Mouse (Mus musculus) activated CD4-positive, CD25-positive, alpha-beta regulatory T cell, adult 4 months (primary cell): ENCODE measurements at regions not wholly inside any gene's neighbourhood (a gene's known extent, or its start where the extent isn't known, plus 50 kb on each side); places are given as distances from the start of the nearest gene placed in this dataset.

Experiments
- ATAC-seq: one replicate; pipeline ENCODE4 v1.8.0; 2017

DNA sequence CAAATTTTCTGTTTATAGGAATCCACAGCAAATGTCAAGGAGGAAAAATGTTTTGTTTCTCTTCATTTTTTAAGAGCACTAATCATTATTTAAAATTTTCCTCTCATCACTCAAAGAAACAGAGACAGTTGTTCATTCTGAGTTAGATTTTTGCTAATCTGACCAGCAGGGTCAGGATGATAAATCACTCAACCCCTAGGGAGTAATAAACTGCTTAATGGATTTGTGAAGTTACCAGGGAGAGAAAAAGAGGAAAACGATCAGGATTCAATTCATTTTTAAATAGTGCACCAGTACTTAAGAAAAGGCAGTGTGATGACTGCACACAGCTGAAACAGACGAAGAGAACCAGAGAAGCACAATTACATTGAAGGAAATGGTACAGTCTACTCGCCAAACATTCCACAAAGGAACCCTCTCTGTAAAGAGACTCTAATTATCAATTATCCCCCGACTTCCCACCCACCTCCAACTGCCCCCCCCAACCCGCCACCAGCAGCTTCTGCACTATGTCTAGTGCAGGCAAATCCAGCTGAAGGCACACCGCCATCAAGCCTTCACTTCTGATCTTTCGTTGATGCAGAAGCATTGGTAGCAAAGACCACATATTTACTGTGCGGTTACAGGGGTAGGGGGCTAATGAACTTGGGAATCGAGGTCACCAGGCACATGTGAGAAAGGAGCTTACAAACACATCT lies 481.9 kb downstream of the Psat1 start:
- ATAC-seq: no peak

DNA sequence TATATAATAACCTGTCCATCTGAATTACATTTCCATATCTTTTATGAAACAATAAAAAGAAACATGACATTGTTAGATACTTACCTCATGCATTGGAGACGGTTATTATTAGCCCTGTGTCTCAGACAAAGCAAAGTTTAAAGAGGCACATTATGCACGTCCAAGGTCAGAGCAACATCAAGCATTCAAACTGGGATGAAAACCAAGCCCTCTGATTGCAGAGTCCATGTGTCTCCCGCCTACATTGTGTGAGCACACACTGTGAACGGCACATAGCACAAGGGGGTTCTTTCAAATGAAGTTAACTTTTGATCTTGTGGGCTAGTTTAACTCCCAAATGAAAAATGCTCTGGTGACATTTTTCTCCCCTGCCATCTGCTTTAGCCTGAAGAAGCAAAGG lies 489.3 kb downstream of the Psat1 start:
- ATAC-seq: no peak

DNA sequence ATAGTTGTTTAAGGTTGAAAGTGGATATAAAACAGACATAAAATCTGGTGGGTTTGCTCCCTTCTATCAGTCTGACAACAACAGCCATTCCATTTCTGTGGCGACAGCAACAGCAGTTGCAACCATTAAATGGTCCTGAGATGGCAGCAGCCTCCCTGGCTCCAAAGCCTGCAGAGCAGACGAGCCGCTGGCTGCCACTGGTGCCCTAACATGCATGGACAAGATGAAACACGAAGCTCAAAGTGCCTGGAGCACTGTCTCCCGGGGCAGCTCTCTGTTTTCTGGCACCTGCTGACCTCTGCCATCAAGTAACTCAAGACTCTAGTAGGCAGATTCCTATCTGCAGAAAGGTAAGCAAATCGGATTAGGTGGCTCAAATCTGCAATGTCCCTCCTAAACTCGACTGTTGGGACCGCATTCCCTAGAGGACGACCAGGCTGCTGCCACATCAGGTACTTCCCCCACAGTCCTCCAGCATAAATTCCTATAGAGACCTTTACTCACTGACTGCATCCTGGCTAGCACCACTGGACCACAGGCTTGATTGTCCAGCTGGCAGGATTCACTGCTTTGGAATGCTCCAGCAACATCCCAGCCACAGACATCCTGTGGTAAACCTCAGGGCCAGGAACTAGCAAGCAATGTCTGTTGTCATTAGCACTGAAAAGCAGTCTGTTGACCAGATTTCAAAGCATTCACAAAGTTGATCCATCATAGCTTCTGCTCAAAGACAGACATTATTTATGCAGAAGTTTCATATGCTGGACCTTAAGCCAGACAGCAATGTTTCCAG lies 490.0 kb downstream of the Psat1 start:
- no peak for ATAC-seq

DNA sequence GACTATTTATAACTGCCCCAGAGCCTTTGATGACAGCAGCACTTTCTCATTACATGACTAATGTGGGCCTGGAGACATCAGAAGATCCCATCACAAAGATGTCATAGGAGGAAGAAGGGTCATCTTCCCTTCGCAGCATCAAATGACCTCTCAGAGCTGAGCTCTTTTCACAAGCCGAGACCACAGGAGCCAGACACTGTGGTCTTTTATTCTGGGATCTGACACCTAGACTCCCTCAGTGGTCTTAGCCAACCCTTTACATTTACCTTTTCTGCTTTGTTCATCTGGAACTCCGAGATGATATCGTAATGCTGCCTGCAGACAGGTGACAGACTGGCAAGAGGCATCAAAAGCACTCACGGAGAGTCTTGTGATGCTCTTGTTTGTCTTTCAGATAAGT lies 498.1 kb downstream of the Psat1 start:
- ATAC-seq: no peak

DNA sequence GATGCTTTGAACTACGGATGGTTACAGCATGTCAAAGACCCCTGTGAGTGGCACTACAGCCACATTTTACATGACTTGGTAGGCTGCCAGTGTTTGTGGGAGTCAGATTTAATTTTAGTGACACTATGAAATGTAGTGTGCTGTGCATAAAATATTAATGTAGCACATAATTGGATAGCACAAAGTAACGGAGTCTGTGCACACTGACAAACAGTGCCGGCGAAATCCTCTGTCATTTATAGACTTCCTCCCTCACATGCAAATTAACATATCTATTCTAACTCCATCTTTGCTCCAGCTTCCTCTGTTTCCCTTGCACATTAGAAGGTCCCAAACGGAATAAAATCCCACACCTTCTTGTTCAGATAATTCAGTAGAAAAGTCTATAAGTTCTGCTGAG lies 515.3 kb downstream of the Psat1 start:
- no peak for ATAC-seq

DNA sequence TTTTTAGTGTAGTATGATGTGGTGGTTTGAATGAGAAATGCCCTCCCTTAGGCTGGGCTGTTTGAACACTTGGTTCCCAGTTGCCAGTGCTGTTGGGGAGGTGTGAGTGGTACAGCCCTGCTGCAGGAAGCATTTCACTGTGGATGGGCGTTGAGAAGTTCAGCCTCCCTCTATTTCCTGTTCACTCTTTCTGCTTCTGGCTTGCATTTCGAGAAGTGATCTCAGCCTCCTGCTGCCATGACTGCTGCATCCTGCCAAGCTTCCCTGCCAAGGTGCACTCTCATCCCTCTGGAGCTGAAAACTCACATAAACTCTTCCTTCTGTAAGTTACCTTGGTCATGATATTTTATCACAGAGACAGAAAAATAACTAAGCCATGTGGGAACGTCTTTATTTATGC lies 525.8 kb downstream of the Psat1 start:
- ATAC-seq: no peak

DNA sequence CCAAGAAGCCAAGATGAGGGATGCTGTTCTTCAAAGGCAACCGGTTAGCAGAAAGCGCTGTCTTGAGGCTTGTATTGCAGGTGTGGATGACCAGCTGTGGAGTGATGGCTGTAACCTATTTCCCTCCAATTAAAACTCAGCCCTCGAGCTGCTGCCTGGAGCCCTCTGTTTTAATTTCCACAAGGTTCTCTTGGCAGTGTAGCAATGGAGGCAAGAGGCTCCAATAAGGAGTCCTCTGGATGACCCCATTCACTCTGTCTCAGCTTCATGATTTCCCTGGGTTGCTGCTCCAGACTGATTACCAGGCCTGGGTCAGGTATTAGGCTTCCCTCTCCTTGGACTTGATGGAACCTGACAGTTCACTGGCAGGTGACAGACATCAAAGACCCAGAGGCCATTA lies 548.5 kb downstream of the Psat1 start:
- no peak for ATAC-seq

DNA sequence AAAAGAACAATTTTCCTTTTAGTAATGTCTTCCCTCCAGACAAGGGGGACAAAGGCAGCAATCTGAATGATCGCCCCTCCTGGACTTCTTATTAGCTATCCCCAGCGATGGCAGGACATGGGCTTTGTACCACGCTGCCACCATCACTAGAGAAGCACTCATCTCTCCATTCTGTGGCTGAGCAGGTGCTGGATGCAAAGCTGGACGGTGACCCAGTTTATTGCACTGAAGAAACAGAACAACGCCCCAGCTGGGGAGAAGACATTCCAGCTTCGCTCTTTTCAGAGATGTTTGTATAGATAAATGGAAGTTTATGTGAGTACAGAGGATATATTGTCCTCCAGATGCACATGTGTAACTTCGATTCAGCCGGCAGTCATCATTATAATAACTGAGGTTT lies 575.5 kb downstream of the Psat1 start:
- no peak for ATAC-seq

DNA sequence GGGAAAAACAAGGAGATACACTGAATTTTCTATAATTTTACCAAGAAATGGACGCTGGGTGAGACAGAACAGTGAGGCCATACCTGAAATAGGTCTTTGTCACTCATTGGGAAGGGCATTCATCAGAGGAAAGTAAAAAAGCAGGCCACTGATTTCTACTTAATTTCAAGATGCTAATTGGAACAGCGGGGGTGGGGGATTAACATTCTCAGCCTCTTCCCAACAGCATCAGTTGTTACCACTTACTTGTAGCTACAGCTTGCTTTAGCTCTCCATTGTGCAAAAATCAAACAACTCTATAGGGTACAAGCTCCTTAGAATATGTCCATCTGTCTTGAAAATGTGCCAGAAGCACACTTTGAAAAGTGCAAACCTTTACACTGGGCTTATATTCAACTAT lies 580.2 kb downstream of the Psat1 start:
- no peak for ATAC-seq

DNA sequence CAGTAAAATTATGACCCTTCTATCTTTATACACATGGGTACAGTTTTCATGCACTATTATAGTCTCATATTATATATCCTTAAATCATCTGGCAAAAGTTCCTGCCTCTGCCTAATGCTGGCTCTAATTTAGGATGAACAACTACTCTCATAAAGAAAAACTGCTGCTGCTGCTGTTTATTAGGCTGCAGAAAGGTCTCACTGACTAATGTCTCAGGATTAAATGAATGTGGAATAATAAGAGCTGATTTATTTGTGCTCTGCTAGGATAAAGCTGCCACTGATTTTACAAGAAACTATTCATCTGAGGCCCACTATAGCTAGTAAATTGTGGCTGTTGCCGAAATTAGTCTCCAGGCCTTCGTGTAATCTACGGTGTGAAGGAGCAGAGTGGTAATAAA lies 590.0 kb downstream of the Psat1 start:
- ATAC-seq: no peak

DNA sequence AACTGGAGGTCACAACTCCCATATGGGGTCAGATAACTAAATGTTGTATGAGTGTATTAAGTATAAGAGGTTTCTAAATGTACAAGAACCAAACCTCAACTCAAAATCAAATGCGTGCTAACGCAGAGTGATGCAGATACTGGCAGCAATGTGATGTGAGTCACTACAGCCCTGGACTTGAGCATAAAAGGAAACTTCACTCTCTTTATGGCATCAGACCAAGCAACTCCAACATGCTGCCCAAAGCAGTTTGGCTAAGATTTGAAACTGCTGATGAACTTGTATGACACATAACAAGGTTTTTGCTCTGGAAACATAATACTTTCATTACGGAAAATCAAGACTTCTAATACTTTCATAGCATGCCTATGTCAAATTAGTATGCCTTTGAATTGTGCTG lies 598.8 kb downstream of the Psat1 start:
- ATAC-seq: no peak

DNA sequence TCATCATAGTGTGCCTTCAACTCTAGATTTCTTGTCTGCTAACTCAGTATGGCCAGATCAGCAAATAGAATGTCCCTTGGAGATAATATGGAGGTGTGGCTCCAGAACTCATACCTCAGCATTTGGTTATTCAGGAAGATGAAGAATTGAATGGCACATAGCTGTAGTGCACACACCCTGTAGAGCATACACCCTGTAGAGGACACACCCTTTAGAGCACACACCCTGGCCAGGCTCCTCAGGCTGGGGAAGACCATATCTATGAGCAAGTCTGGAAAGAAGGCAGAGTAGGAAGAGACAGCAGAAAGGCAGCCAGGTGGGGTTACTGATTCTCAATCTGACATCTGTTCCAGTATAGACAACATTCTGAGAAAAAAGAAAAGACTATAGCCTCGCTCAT lies 604.9 kb downstream of the Psat1 start:
- ATAC-seq: no peak

DNA sequence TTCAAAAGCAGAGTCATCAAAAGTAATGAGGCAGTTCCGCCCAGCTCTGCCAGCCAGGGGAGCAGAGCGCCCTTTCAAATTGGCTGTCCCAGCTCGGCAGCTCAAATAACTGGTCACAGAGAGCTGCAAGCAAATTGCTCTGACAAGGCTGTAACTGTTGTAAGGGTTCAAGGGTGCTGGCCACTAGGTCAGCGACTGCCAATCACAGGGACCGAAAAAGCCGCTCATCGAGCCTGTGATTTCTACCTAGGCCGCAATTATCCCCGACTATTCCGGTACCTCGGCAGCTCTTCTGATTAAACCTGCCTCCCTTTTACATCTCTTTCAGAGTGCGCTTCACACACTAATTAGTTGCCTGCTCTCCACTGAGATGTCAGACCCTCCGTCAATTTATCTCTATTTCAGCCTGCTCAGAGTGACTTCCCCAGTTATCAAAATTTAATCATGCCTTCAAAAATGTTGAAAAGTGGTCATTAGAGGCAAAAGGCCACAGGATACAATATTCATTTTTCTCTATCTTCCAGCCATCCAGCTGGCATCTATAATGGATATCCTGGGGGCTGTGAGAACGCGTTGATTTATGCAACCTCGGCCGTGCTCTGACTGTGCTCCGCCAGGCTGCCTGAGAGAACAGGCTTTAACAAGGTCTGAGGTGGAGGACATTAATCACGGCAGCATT lies 606.7 kb downstream of the Psat1 start:
- no peak for ATAC-seq

DNA sequence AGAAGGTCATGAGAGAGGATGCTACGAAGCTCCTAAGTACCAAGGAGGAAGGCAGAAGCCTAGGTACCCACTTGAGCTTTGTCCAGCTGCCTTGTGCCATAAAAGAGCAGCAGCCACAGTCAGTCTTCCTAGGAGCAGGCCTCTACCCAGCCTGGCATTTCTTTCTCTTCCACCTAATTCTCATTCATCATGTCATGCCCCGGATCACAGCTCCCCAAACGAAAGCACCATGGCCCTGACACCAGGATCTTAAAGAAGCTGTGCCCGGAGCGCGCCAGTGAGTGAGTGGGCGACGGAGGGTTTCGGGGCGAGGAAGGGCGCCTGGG lies 607.2 kb downstream of the Psat1 start:
- no peak for ATAC-seq

DNA sequence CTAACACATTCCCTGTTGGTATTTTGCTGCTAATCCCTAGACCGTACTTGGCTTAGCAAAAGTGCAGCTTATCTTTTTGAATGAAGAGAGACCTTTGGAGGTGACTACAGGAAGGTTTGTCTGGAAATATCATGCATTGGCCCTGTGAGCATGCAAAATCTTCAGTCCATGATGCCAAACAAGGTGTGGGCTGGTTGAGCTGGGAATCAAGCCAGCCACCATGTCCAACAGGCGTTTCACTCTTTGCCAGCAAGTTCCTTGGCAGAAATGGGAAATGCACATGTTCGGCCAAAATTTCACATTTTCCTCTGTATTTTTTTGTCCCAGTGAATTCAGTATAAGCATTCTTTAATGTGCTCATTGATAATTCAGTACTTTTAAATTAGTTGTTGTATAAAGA lies 617.0 kb downstream of the Psat1 start:
- no peak for ATAC-seq

DNA sequence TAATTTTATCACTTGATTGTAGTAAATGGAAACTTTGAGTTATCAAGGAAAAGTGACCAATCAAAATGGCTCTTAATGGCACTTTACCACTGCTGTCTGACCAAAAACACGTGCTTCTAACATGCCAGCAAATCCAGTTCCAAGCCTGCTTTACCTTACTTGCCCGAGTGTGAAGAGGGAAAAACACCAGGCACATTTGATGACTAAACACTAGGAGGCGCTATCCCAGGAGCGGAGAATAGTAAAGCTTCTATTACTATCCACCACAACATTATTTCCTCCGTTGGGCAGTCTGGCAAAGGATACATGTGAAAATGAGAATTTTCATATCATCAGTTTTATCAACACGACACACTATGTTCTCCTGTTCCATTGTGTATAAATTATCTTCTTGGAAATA lies 647.7 kb downstream of the Psat1 start:
- ATAC-seq: no peak

DNA sequence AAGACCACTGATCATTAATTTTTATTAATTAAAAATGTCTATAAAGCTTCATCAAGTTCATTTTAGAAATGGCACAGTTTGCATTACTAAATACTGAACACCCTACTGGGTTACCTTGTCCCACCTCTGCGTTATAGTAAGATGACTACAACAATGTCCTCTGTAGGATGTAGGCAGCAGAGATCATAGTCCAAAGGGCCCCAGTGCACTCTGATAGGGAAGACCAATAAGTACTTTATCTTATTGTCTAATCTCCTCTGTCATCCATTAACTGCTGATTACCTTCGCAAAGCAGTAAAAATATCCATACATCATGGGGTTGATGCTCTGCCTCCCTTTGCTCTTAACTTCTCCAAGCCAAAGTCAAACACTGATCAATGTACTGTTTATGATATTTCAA lies 662.1 kb downstream of the Psat1 start:
- ATAC-seq: no peak

DNA sequence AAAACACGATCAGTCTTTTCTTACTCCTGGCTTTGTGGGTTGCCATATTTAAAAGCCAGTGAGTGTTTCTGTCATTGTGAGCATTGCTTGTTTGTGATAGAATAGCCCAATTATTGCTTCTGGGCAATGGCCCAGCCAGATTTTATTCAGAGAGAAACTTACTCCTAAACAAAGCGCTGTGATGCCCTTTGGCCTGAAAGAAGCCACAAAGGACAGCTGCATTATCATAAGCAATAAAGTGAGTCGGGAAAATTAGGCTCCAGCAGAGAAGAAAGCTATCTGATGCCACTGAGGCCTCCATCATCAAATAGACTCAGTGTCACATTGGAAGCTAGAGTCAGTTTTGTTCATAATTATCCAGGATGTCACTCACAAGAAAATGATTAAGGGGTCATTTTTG lies 644.9 kb upstream of the Tle4 start:
- ATAC-seq: no peak

DNA sequence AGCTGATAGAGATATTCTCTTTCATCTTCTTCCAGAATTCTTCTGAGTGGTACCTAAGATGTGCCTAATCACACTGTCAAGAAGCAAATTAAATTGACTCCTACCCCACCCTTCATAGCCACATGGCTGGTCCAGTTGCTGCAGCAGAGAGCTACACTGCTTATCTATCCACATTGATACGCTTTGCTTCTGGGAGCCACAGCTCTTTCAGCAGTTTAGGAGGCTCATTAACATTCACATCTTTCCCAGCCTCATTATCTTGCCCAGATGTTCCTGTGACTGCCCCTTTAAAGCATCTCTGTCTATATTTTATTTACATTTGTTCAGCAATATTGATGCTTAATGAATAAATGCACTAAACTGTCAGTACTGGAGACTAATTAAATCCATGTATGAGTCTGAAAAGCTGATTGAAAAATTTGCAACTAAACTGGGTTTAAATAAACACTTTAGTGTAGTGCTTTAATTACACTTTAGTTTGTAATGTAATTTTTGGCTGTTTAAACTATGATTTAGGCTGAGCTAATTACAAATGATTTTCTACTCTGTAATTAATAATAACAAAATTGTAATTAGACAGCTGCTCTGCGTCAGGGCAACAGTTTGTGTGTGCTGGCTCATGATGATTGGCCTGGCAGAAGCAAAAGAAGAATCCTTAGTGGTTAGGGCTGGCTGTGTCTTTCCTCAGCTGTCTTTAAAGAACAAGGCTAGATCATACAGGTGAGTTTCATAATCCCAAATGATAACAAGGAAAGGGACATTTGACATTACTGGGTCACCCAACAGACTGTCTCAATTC lies 632.5 kb upstream of the Tle4 start:
- ATAC-seq: no peak

DNA sequence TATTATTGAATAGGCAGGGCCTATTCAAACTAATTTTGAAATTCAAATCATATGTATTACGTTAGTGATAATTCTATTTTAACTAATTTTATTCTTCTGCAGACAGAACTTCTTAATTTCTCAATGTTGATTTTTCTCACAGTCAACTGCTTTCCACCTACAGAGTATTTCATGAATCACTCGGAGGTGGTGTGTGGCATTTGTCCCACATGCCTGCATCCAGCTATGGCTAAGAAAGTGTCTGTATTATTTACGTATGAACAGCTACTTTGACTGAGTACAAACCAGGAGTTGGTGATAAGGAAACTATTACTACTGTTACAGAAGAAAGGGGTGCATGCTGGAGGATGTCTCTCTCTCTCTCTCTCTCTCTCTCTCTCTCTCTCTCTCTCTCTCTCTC lies 619.5 kb upstream of the Tle4 start:
- ATAC-seq: no peak

DNA sequence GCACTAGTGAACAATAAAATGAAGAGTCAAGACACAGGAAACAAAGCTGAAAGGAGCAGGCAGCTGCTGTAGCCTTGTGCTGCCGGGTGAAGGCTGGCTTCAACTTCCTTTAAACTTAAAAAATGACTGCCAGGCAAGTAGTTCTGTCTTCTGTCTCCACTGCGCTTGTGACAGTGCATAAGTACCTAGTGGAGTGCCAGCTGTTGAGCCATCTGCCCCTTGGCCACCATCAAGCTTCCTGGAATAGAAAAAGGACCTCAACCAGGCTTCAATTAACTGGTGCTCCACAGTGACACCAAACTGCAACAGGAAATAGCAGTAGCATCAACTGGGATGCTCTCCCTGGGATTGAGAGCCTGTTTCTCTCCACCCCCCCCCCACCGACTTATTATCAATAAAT lies 616.8 kb upstream of the Tle4 start:
- ATAC-seq: no peak

DNA sequence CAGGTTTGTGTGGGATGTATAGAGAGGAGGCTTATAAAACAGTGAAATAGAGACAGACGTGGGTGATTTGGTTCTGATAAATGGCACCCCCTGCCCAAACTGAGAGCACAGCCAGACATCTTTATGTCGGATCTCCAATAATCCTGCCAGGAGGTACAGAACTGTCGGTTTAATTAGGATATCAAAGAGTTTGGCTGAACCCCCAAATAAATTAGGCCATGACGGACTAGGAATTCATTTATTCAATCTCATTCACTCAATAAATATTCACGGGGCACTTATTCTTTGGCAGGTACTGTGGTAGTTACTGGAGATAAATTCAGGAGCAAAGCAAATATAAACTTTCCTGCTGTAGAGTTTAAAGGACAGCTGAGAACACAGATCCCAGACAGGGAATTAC lies 615.0 kb upstream of the Tle4 start:
- no peak for ATAC-seq

DNA sequence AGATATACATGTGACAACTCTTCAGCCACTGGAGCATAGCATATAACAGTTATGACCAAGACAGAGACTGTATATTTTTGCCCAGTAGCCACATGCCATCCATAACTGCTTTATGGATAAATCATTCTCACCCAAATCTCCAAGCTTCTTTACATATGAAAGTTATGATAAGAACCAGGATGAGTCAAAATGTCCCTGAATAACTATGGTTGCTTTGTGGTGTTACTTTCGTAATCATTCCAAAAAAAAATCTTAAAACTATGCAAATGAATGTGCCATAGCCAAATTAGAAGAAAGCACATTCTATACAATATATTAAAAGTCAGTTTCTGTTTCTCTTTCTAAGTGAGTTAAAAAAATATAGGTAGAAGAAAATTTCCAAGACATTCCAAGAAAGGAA lies 605.2 kb upstream of the Tle4 start:
- no peak for ATAC-seq
